Mouse (Mus musculus) CH12.LX (cell line): Measurements from ENCODE around the gene Ddb2. TPM values are rescaled to one million over a fixed set of nuclear protein-coding genes. Genes with fewer than 3 reads are reported as not detected.
A peak's percentile ranks its signal among the peaks of the same experiment; 100 is the strongest.

ENCODE experiments used
- DNase-seq: peaks from one replicate; pipeline ENCODE4 v3.0.0-alpha.2; 2013; ENCODE audit errors: extremely low read depth
- H3K27ac ChIP-seq: 2 replicates; pipeline ENCODE4 v1.5.1; 2012; ENCODE audit warnings: low read depth, mild to moderate bottlenecking, control low read depth, moderate library complexity; ENCODE audit not compliant: insufficient read depth
- H3K27me3 ChIP-seq: replicated peaks from 2 replicates; pipeline ENCODE3; 2012; ENCODE audit warnings: inconsistent platforms
- H3K36me3 ChIP-seq, 2 experiments: replicated peaks in 1 of 2; 2 replicates each; pipeline versions ENCODE3 to v1.6.1; 2012; ENCODE audit warnings: inconsistent platforms in 1 of 2, low read length in 1 of 2, mild to moderate bottlenecking in 1 of 2, mixed read lengths in 1 of 2, moderate library complexity in 1 of 2; ENCODE audit not compliant: control insufficient read depth in 1 of 2, insufficient read depth in 1 of 2
- H3K4me1 ChIP-seq, 2 experiments: 2 replicates each; pipeline ENCODE4 v1.6.1; 2012; ENCODE audit warnings: inconsistent platforms in 1 of 2, moderate library complexity in 1 of 2; ENCODE audit not compliant: insufficient read depth in 2 of 2, control insufficient read depth in 1 of 2
- H3K4me2 ChIP-seq: 2 replicates; pipeline ENCODE4 v1.6.1; 2012; ENCODE audit warnings: low read depth, mild to moderate bottlenecking, control low read depth; ENCODE audit not compliant: poor library complexity, insufficient read depth, severe bottlenecking
- H3K4me3 ChIP-seq, 3 experiments: fragments of 150-350 bp in 1 of 3; sonication (generic) in 1 of 3; replicated peaks in 1 of 3; 2 replicates each; pipeline versions ENCODE3 to v1.5.1; 2011 to 2012; ENCODE audit warnings: low read depth in 2 of 3, low read length in 2 of 3, mild to moderate bottlenecking in 2 of 3, moderate library complexity in 2 of 3, control low read depth in 1 of 3, improper control_type of control experiment in 1 of 3, inconsistent platforms in 1 of 3, mixed read lengths in 1 of 3; ENCODE audit not compliant: poor library complexity in 1 of 3
- H3K79me2 ChIP-seq: replicated peaks from 2 replicates; pipeline ENCODE4 v1.6.1; 2012; ENCODE audit warnings: mild to moderate bottlenecking, moderate library complexity; ENCODE audit not compliant: control insufficient read depth, poor library complexity, insufficient read depth, severe bottlenecking; ENCODE audit errors: extremely low read depth
- H3K9ac ChIP-seq: 2 replicates; pipeline ENCODE4 v1.6.1; 2012; ENCODE audit warnings: low read depth, mild to moderate bottlenecking, control low read depth, moderate library complexity; ENCODE audit not compliant: insufficient read depth
- H3K9me3 ChIP-seq: replicated peaks from 2 replicates; pipeline ENCODE3; 2012; ENCODE audit warnings: low read length, inconsistent platforms, mixed read lengths
- BHLHE40 ChIP-seq: IDR thresholded peaks from 2 replicates; pipeline ENCODE4 v1.6.1; 2011; ENCODE audit warnings: mild to moderate bottlenecking, low read depth, low read length, improper control_type of control experiment
- CHD1 ChIP-seq: IDR thresholded peaks from 2 replicates; pipeline ENCODE4 v1.6.1; 2012; ENCODE audit warnings: low read depth, low read length, improper control_type of control experiment, inconsistent platforms
- CTCF ChIP-seq, 2 experiments: IDR thresholded peaks in 1 of 2; conservative IDR thresholded peaks in 1 of 2; 2 replicates each; pipeline ENCODE4 v1.5.1; 2011 to 2012; ENCODE audit warnings: low read depth in 2 of 2, low read length in 2 of 2, improper control_type of control experiment in 1 of 2, inconsistent platforms in 1 of 2, mild to moderate bottlenecking in 1 of 2, moderate library complexity in 1 of 2
- E2F4 ChIP-seq: IDR thresholded peaks from 2 replicates; pipeline ENCODE4 v1.6.1; 2011; ENCODE audit warnings: low read depth, low read length, improper control_type of control experiment; ENCODE audit not compliant: insufficient replicate concordance
- EP300 ChIP-seq: IDR thresholded peaks from 2 replicates; pipeline ENCODE4 v1.6.1; 2011; ENCODE audit warnings: low read length, improper control_type of control experiment
- ETS1 ChIP-seq: conservative IDR thresholded peaks from 2 replicates; pipeline ENCODE4 v1.6.1; 2012; ENCODE audit warnings: low read depth, mild to moderate bottlenecking, inconsistent platforms, low read length, improper control_type of control experiment, moderate library complexity
- HCFC1 ChIP-seq: IDR thresholded peaks from 2 replicates; pipeline ENCODE4 v1.6.1; 2012; ENCODE audit warnings: low read depth, mild to moderate bottlenecking, inconsistent platforms, low read length, improper control_type of control experiment
- IRF4 ChIP-seq: IDR thresholded peaks from 2 replicates; pipeline ENCODE4 v1.6.1; 2014; ENCODE audit warnings: low read depth, mild to moderate bottlenecking, inconsistent platforms, low read length, improper control_type of control experiment
- KAT2A ChIP-seq: IDR thresholded peaks from 2 replicates; pipeline ENCODE4 v1.6.1; 2012; ENCODE audit warnings: low read length, improper control_type of control experiment, inconsistent platforms; ENCODE audit not compliant: insufficient replicate concordance
- MAX ChIP-seq: IDR thresholded peaks from 2 replicates; pipeline ENCODE4 v1.6.1; 2011; ENCODE audit warnings: low read length, improper control_type of control experiment
- MAZ ChIP-seq: IDR thresholded peaks from 2 replicates; pipeline ENCODE4 v1.6.1; 2012; ENCODE audit warnings: low read depth, mild to moderate bottlenecking, inconsistent platforms, low read length, improper control_type of control experiment, moderate library complexity
- MEF2A ChIP-seq: IDR thresholded peaks from 2 replicates; pipeline ENCODE4 v1.6.1; 2014; ENCODE audit warnings: low read depth, mild to moderate bottlenecking, inconsistent platforms, low read length, improper control_type of control experiment, borderline replicate concordance
- MYC ChIP-seq: IDR thresholded peaks from 2 replicates; pipeline ENCODE4 v1.6.1; 2011; ENCODE audit warnings: low read depth, mild to moderate bottlenecking, improper control_type of control experiment, low read length
- NELFE ChIP-seq: IDR thresholded peaks from 2 replicates; pipeline ENCODE4 v1.6.1; 2011; ENCODE audit warnings: low read depth, low read length, improper control_type of control experiment
- NRF1 ChIP-seq: IDR thresholded peaks from 2 replicates; pipeline ENCODE4 v1.6.1; 2014; ENCODE audit warnings: low read depth, mild to moderate bottlenecking, inconsistent platforms, low read length, improper control_type of control experiment, moderate library complexity
- RAD21 ChIP-seq: IDR thresholded peaks from 2 replicates; pipeline ENCODE4 v1.6.1; 2011; ENCODE audit warnings: low read depth, mild to moderate bottlenecking, low read length, improper control_type of control experiment, moderate library complexity
- RCOR1 ChIP-seq: conservative IDR thresholded peaks from 2 replicates; pipeline ENCODE4 v1.6.1; 2012; ENCODE audit warnings: low read depth, mild to moderate bottlenecking, inconsistent platforms, low read length, improper control_type of control experiment
- TBP ChIP-seq: conservative IDR thresholded peaks from 2 replicates; pipeline ENCODE4 v1.6.1; 2011; ENCODE audit warnings: low read depth, low read length, improper control_type of control experiment
- TCF12 ChIP-seq: IDR thresholded peaks from 2 replicates; pipeline ENCODE4 v1.6.1; 2014; ENCODE audit warnings: low read depth, mild to moderate bottlenecking, inconsistent platforms, low read length, improper control_type of control experiment
- USF1 ChIP-seq: IDR thresholded peaks from 2 replicates; pipeline ENCODE4 v1.6.1; 2014; ENCODE audit warnings: low read depth, mild to moderate bottlenecking, inconsistent platforms, low read length, improper control_type of control experiment
- ZKSCAN1 ChIP-seq: IDR thresholded peaks from 2 replicates; pipeline ENCODE4 v1.6.1; 2012; ENCODE audit warnings: low read depth, inconsistent platforms, low read length, improper control_type of control experiment, borderline replicate concordance
- ZNF384 ChIP-seq: IDR thresholded peaks from 2 replicates; pipeline ENCODE4 v1.6.1; 2012; ENCODE audit warnings: low read depth, low read length, improper control_type of control experiment, inconsistent platforms
- dilution Hi-C: fragments of 300-500 bp; cut with MboI; formaldehyde crosslinking; loops from 2 replicates; pipeline ENCODE4 v1.14.3; 2020; ENCODE audit warnings: low sequenced_read_pairs; ENCODE audit not compliant: extremely low pct_unique_long_range_greater_than_20kb, extremely low pct_ligation_motif_present
- in situ Hi-C: fragments of 300-500 bp; cut with MboI; formaldehyde crosslinking; loops from 3 replicates; pipeline ENCODE4 v1.14.3; 2019; ENCODE audit warnings: low sequenced_read_pairs, low pct_ligation_motif_present, low pct_unique_long_range_greater_than_20kb, mixed read lengths
- polyA plus RNA-seq: library from polyadenylated mRNA; unstranded; fragments of >175 nt; gene quantifications from 2 replicates; pipeline ENCODE4 v1.2.1, GENCODE M21; 2012; ENCODE audit warnings: low read depth; ENCODE audit not compliant: insufficient read length
- total RNA-seq, 2 experiments: library from RNA; depleted of rRNA; stranded (reverse); fragments of 300-350 nt in 1 of 2; fragments of >200 nt in 1 of 2; gene quantifications; 2 replicates each; pipeline ENCODE4 v1.2.3; 2012 to 2014

Ddb2 gene
- total and polyA plus RNA-seq, 3 experiments = 13.9 to 20.2 (median 14.1) TPM

DNA sequence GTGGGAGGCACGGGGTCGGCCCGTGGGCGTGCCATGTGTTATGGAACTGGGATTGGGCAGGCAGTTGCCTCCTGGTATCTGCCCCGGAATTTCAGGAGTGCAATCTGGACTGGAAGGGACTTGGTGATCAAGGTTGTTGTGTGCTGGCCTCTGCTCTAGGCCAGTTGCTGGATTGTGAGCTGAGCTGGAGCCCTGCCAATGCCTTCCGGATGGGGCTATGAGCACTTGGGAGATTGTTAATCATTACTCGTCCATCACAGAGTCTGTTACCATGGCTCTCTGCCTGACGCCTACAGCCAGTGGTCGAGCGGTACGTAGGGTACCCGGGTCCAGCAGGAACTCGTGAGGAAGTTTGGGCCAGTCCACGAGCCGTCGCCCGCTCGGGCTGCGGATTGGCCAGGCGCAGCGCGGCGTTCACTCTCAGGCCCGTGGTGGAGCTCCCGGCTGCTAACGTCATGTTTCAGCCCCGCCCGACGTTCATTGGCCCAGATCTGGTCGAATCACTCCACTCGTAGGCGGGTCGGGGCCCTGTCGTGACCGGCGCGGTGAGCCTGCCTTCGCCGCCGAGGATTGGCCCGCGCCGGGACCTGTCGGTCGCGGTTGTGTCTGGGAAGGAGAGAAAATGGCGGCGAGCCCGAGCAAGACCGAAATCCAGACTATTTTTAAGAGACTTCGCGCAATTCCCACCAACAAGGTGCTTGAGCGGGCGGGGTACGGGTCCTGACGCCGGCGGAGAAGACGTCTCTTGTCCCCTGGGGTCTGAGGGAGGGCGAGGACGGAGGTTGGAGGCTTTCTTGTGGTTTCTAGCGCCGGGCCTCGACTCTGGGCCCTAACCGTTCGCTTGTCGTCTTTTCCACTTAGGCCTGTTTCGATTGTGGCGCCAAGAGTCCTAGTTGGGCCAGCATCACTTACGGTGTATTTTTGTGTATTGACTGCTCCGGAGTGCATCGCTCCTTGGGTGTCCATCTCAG is 28.2 kb upstream of the Ddb2 start, which contains the start of gene Arfgap2 (continued):
- peak; percentile 63 for TF ChIP-seq TCF12
- peak; percentile 78 for TF ChIP-seq HCFC1

DNA sequence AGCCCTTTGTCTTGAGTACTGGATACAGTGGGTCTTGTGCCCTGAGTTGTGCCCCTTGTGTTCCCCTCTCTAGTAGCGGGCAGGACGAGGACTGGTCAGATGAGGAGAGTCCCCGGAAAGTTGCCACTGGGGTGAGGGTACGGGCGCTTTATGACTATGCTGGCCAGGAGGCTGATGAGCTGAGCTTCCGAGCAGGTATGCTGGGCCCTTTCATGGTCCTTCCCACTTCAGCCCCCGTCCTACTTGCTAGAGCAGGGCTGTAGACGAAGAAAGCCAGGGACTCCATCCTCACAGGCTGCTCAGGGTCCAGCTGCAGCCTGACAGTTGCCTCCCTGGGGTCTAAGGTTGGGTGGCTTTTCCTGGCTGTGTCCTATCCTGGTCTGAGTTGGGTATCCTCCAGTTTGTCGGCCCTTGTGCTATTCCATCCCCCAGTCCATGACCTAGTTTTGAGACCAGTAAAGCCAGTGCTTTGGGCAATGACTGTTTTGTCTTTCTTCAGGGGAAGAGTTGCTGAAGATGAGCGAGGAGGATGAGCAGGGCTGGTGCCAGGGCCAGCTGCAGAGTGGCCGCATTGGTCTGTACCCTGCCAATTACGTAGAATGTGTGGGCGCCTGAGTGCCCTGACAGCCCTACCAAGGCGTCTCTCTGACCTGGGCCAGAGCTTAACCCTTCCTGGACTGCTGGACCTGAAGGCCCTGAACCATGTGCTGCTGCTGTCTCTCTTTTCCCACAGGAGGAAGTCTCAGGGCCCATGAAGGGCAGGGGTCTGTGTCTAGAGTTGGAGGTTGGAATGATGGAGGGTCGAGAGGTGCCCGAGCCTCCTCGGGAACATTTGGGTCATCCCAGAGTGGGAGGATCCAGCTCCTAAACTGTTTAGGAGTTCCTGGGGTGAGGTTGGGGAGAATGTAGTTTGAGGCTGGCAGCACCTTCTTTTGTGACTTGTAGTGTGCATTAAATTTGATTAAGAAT is 27.2 kb upstream of the Ddb2 start:
- Histone ChIP-seq H3K4me3 (peak overlapping the region in 2 of 3 experiments; percentile 69 to 79), H3K36me3 (peaks cover 21 to 28% of the 10 kb centered on the region in 2 experiments), H3K27me3 (peaks cover 2% of the 10 kb centered on the region), H3K4me2 (peak overlapping the region; percentile 53), H3K9ac (peak overlapping the region; percentile 72), H3K9me3 (no peaks in the 10 kb centered on the region), H3K4me1 (peaks cover 4 to 21% of the 10 kb centered on the region in 2 experiments; a peak in 3 of 4 replicates), H3K79me2 (peaks cover 23% of the 10 kb centered on the region), H3K27ac (no peak overlapping the region)
- DNase-seq = no peak
- TF ChIP-seq NELFE (no peak), CTCF (conservative IDR thresholded peaks at IDR 0.05 in 1 of 2, IDR thresholded peaks at IDR 0.05 in 1 of 2; ENCODE audit: low read depth in 2 of 2, low read length in 2 of 2) (no peak), MEF2A (no peak), IRF4 (no peak), MAZ (no peak), USF1 (no peak), NRF1 (no peak), KAT2A (no peak), RCOR1 (no peak), MYC (no peak), ZNF384 (no peak), MAX (no peak), E2F4 (no peak), EP300 (no peak), RAD21 (no peak), TBP (no peak), BHLHE40 (no peak), ZKSCAN1 (no peak), CHD1 (no peak), ETS1 (no peak)
- dilution Hi-C loops (no loop called here), in situ Hi-C loops (no loop called here)
